Mouse (Mus musculus) T-helper 2 cell (primary cell): ENCODE data around the gene Ralgapa2.

Source experiments
- in situ Hi-C: fragments of 300-600 bp; cut with MboI, MseI; formaldehyde crosslinking; loops from one replicate; pipeline ENCODE4 v1.15.1; 2025; ENCODE audit warnings: high pct_unique_total_duplicates

Gene Ralgapa2

DNA sequence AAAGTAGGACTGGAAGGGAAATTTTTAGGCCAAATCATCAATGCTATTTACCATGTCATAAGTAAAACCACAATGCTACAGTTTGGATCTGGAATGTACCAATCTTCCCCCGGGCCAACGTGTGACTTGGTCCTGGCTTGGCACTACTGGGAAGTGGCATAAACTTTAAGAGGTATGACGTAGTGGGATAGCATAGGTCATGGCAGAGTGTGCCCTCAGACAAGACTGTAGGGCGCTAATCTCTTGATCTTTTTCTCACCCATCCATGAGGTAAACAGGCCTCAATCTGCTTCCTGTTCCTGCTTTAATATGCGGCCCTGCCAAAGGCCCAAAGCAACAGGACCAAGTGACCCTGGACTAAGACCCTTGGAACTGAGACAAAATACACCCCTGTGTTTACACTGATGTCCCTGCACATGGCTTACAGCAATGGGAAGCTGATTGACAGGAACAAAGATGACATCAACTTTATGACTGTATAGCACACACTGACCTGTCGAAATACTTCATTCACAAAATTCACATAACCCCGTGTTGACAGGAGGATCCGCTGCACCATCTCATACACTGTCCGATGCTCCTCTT, 68.8 kb downstream of the Ralgapa2 start:
- in situ Hi-C loops, result no loop called here

DNA sequence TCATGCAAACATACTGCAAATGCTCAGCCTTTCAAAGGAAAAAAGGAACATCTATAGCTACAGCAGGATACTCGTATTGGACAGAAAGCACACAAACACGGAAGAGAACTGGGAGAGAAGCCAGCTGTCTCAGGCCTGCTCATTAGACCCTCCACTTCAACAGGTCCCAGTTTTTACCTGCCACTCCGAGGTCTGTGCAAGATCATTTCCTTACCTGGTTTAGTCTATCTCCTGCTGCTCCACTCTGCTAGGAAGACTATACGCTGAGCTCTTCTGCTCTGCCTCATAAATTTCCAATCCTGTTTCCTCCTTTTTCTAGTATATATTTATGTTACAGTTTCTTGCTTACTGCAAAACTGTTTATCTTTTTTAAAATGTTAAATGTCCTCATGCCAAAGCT, 70.4 kb downstream of the Ralgapa2 start:
- in situ Hi-C loops, result no loop called here

DNA sequence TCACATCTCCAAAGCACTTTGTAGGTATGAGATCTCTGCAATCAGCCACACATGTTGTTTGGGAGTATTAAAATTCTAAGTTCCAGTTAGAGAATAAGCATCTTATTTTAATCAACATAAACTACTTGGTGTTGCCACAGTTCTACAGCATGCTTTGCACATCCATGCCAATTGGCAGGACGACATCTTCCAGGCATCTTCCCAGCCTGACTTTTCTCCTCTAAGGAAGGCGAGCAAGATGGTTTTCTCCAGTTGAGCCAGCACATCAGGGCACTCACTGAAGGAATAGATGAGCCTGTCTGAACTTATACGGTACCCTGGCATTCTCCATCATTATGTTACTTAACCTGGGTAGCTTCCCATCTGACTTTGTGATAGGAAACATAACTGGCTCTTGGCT, 83.4 kb downstream of the Ralgapa2 start:
- in situ Hi-C loops, result no loop called here

DNA sequence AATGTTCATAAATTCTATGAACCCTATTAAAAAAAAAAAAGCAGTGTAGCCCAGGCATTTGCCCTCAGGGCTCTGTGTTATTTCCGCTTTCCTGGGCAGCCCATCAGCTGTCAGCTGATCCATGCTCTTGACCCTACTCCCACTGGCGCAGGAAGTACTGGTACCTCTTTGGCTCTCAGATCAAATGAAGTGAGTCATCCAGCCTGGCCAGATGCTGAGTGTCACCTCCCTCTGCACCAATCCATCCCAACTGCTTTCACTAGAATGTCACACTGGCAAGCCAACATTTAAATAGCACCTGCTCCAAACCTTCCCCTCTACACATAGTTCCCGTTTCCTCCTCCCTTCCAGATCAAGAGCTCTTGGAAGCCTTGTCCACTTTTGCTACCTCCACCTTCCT, 84.8 kb downstream of the Ralgapa2 start:
- in situ Hi-C loops, result no loop called here

DNA sequence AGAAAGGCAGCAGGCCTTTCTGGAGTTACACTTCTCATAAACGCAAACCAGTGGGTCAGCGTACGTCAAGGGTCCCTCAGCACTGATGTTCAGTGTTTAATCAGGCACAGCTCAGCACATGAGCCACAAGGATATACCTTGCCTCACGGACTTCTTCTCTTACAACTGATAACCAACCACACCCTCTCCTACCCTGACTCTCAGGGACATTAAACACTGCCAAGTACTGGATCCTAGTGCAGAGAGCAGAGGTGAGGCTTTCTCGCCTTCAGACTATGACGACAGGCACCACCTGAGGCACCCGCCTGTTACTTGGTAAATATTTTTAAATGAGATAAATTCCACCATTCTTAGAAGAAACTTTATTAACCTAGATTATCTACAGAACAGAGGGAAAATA, 85.8 kb downstream of the Ralgapa2 start:
- in situ Hi-C loops, result no loop called here

DNA sequence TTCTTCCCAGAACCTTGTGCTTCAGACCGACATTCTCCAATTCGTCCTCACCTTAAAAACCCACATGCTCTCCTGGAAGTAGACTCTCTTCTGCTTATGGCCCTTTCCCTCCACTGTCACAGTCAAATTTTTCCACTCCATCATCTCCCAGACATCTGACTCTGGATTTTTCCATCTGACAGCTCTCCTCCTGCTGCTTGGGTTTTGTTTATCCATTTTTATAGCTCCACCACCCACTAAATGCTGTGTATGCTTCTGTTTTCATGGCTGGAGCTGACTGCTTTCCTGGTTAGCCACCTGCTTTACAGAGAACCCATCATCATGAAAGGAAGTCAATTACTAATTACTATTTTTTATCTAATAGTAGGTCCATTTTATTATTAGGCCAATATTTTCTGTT, 86.9 kb downstream of the Ralgapa2 start:
- in situ Hi-C loops, result no loop called here

DNA sequence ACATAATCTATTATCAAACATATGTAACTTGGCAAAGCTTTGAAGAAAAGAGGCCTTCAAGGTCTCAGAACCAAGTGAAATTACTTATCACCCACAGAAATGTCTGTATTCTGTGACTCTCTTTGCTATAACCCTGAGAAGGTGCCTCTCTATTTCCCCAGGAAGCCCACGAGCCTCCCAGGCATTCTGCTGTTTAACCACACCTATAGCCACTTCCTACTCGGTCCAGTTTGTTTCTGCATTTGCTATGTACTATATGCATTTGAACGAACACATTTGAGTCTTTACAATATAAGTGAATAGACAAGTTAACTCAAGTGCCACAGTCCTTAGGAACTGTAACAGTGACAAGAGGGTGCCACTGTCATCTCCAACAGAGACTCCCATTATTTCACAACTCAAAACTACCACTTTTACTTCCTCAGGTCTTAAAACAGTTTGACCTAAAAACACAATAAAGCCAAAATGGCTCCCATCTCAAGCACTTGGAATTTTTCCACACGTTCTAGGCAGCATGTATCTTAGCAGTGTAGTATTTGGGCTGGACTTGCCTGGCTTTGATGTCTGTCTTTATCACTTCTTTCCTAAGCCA, 88.3 kb downstream of the Ralgapa2 start:
- in situ Hi-C loops, result loop anchor here (5.0 to 25.0 kb wide), 2 partner anchors 472 to 1187 kb away; no protein-coding TSS in a partner anchor

DNA sequence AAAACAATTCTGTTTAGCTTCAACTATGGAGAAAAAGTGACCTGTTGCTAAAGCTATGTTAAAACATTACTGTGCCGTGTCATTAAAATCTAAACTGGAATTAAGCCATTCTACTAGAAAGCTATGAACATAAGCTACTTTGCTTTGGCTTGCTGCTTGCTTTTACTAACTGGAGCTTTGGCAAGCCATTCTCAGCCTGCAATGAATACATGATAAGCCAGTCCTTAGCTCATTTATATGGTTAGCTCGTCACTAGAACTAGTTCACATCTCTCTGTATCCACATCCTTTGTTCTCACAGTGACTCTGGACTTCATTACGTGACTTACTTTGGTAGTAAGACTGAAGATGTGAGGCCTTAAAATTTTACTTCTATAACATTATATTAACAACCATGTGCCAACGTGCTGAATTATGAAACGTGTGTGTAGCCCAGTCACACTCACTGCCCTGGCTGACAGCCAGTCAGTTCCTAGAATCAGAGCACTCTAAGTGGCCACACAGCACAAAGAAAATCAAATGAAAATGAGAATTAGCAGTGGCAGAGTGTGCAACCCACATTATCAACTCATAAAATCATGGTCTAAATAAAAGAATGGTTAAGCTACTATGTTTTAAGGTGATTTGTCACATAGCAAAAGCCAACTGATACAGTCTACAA, 89.0 kb downstream of the Ralgapa2 start:
- in situ Hi-C loops, result loop anchor here (5.0 to 25.0 kb wide), 2 partner anchors 471 to 1186 kb away; no protein-coding TSS in a partner anchor

DNA sequence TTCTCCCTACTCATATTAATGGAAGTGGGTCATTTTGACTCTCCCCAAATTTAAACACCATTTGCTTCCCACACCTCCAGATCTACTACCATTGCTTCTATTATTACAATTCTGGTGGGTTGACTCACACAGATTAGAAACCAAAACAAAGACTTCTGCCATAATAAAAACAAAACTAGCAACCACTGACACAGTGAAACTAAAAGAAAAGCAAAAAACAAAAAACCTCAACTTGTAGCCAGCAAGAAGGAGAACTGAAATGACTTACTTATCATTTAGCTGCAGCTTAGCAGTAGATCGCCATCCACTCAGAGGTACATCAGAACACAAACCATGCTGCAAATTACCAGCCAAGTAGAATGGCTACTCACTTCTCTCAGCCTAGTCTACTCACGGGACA, 95.9 kb downstream of the Ralgapa2 start:
- in situ Hi-C loops, result loop anchor here (25.0 kb wide), 1 partner anchor 1179 kb away; no protein-coding TSS in a partner anchor

DNA sequence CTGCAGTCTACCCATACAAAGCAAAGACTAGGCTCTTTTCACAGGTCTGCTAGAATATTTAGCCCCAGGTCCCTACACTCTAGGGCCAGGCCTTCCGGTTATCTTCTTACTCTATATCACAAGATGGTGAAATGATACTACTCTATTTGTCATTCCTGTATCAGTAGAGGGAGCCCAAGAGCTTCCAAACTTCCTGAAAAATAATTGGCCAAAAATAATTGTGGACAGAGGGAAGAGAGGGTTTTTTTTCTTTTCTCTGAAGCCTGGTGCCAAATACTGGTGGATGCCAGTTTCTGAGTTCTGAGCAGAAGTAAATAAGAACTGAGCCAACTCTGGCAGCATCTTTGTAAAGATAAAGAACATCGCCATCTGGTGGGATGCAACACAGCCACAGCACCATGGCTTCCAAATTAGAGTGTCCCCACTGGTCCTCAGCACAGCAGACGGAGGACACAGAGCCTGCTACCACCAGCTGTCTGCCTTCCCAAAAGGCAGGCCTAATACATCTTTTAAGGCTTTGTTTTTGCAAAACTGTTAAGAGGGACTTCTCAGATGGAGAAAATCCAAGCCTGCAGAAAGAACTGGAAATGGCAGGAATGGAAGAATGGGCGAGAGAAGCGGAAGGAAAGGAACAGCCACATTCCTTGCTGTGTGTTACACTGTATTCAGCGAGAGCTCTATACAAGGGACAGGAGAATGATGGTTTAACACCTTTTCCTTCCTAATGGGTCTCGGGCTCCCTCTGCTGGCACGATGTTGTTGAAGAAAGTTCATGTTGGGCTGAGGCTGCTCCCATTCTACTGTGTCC, 97.5 kb downstream of the Ralgapa2 start:
- in situ Hi-C loops, result loop anchor here (25.0 kb wide), 1 partner anchor 1177 kb away; no protein-coding TSS in a partner anchor

DNA sequence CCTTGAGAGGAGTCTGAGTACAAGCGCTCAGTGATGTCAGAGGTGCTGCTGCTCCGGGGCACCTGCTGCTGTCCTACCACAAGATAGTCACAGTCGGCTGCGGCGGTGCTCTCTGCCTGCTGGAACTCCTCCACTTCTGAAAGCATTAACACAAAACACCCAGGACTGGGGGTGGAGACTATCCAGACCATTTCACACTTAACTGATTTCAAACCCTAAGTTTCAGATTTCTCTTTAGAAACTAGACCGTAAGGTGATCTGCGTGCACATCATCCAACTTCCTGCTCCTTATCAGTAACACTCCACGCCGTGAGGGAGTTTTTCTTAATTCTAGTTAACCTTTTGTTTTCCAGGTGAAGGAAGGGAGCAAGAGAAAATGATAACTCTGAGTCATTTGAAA, 99.4 kb downstream of the Ralgapa2 start:
- in situ Hi-C loops, result loop anchor here (25.0 kb wide), 1 partner anchor 1175 kb away; no protein-coding TSS in a partner anchor

DNA sequence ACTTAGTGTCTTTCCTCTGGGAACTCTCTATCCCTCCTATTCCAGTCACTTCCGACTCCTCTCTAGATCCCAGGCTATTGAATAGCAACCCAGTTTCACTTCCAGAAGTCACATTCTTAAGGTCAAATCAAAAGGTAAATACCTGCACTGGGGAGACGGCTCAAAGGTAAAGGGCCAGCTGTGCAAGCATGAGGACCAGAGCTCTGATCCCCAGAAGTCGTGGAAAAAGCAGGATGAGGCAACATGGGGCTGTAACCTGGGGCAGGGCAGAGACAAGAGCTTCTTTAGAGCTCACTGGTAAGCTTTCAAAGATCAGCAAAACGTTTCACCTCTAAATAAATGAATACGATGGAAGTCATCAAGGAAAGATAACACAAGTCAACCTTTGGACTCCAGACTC, 100.2 kb downstream of the Ralgapa2 start:
- in situ Hi-C loops, result loop anchor here (25.0 kb wide), 1 partner anchor 1175 kb away; no protein-coding TSS in a partner anchor

DNA sequence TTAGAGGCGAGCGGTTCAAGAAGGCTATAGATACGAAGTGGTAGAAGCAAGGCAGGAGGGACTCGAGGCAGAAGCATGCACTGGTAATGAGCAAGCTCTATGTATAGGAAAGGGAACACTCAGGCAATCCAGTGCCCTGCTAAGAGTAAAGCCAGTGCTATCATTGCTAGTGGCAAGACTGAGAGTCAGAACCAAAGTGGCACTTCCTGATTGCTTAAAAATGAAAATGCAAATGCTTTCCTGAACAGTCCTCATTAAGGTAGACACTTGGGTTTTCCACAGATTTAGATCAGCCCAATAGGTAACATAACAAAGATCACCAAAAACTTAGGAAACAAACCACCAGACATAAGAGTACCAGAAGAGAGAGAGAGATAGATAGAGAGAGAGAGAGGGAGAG, 105.1 kb downstream of the Ralgapa2 start:
- in situ Hi-C loops, result loop anchor here (25.0 kb wide), 1 partner anchor 1170 kb away; no protein-coding TSS in a partner anchor

DNA sequence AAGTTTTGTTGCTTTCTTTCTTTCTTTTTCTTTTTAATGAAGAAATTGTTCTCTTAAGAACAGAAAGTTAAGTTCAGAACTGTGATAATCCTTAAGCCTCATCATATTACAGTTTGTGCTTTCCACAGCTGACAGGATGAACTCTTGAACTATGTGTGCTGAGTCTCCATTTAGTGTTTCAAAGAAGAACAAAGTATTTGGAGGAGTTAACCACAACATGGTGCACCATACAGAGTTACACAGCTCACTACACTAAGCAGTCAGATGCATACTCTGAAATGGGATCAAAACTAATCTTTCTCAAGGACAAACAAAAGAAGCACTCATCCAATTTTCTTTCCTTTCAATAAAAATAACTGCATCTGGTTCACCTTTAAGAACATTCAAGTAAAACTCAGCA, 110.6 kb downstream of the Ralgapa2 start:
- in situ Hi-C loops, result loop anchor here (25.0 kb wide), 1 partner anchor 1164 kb away; no protein-coding TSS in a partner anchor

DNA sequence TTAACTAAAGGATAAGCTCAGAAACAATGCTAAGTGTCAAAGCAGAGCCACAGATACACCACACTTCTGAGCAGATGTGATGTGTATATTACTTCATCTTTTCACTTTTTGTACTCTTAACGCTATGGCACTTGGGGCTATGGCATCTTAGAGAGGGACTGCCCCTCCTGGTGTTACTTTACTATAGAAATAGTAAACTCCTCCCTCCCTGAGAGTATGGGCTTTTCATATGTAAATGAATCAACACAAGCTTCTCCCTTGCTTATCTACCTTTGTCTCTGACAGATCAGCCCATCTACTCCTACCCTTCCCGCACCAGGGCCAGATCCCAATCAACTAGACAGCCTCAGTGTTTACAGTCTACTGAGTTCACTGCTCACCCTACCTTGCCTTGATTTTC, 111.4 kb downstream of the Ralgapa2 start:
- in situ Hi-C loops, result loop anchor here (25.0 kb wide), 1 partner anchor 1163 kb away; no protein-coding TSS in a partner anchor

DNA sequence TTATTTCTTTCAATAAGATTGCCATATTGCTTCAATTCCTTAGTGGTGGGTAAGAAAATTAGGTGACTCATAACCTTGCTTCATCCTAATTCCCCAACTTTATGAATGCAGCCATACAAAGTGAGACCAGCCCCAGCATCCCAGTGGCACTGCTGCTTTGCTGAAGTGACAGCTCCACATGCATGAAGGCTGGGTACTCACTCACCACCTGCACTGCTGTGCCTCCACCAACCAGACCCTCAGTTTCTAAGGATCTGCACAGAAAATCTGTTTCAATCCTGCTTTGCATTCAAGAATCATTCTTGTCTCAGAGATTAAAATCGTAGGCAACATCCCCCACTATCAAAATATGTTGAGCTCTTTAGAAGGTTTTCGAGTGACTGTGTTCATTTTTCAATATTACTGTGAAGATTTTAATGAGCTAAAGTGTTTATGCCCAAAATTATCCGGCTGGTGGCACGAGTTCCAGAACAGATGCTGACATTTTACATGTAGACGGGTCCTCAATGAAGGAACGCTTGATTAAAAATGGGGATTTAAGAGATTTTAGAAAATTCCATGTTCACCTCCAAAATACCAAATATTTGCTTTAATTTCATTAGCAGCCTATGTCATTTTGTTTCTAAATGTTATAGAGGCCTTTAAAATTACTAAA, 113.8 kb downstream of the Ralgapa2 start:
- in situ Hi-C loops, result no loop called here

DNA sequence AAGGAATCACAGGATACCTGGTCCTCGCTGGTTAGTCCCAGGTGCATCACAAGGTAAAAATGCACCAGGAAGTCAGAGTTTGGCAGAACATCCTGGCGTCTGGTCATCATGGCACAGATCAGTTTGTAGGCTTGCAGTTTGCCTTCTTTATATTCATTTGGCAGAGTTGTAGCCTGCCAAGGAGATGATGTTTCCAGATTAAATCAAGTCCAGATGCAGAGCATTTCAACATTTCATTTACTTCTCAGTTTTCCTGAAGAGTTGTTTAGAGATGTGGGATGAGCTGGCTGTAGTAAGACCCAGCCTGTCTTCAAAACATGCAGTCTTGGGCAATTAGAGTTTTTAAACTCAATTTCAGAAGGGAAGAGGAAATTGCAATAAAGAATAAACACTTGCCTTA, 124.9 kb downstream of the Ralgapa2 start:
- in situ Hi-C loops, result no loop called here

DNA sequence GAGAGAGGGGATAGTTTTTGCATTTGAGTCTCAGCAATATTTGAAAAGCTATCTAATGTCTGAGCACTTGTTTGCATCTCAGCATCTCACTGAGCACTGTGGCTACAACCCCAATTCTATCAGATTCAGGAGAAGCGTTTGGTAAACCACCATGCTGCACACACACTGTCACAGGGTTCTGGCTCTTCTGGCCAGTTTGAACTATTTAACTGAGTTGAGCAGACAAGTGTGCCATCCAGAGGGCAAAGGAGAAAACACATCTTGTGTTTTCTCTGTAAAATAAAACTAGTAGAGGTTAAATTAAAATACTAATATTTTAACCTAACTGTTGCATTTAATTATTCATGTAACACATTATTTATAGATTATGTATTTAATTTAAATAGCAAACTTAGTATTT, 127.6 kb downstream of the Ralgapa2 start:
- in situ Hi-C loops, result no loop called here

DNA sequence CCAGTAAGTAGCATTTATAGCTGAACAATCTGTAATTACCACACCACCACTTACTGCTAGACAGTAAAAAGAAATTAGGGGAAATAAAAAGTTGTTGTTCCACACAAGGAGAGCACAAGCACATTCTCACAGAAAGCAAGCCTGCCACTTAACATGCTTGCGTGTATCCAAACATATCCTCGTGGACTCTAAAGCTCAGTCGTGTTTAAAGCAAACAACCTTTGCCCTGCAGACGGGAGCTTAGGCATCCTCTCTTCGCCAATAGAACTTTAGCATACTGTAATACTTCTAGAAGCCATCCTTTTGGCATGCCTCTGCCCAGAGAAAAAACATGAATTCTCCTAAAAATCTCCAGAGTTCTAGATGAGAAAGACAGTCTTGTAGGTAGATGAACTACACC, 135.9 kb downstream of the Ralgapa2 start:
- in situ Hi-C loops, result no loop called here

DNA sequence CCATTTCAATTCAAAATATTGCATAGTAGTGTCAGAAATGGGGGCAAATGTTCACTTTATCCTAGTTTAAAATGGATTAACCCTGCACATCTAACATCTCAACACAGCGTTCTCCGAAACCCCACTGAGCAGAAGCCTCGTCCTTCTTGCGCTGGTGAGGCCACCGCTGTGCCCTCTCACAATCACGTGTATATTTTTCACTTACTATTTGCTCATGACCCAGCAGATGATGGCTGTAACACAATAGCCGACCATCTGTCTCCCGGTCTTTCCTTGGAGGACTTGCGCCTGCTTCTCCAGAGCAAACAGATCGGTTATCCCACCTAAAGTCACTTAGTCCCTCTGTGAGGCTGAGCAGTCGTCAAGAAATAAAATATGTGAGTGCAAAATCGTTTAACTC, 146.0 kb downstream of the Ralgapa2 start:
- in situ Hi-C loops, result no loop called here

DNA sequence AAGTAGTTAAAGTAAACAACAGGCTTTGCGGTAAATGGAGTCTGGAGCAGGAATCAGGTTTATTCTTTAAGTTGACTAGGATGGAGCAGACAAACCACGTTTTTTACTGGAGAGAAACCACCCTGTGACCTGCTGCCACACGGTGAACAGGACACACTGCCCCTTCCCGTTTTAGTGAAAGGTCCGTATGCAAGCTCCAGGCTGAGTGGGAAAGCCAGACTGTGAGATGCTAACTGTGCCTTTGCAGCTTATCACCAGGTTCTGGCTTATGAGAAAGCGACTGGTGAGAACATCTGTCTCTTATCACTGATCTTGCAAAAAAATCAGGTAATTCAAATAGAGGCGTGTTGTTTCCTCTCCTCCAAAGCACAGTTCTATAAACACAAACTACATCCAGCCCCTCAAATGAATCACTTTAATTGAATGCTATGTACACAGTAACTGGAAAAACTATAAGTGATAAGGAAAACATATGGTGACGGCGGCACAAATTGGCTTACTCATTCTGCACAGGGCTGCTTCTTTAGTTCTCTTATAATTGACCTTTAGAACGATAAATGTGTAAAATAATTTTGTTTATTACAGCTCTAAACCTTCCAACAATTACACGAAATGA, 146.7 kb downstream of the Ralgapa2 start:
- in situ Hi-C loops, result no loop called here
